Mouse (Mus musculus) gastrocnemius, postnatal 4 days (tissue): ENCODE results near the gene Mmp2. TPM values are rescaled to one million over a fixed set of nuclear protein-coding genes. Genes with fewer than 3 reads are reported as not detected.
"Not testable (repeated sequence)": the region's sequence is repeated elsewhere in the genome, so short reads cannot be mapped to it uniquely, and the experiment has no call there.

ENCODE experiments used
- DNase-seq, 2 experiments: peaks; one replicate each; pipeline ENCODE4 v3.0.0; 2021 to 2022; ENCODE audit warnings: low spot score in 2 of 2, mixed read lengths in 2 of 2
- total RNA-seq, 2 experiments: library from RNA; stranded (reverse); gene quantifications; 2 replicates each; pipeline ENCODE4 v1.2.3; 2021

Gene Mmp2
- total RNA-seq, 2 experiments from 2014 or later: 234 to 294 TPM

GRCm38 (mm10) chr8:92892216-92892615 is 65.1 kb downstream of the Mmp2 start:
- not testable (repeated sequence) for DNase-seq

GRCm38 (mm10) chr8:92893870-92894269 is 66.8 kb downstream of the Mmp2 start:
- no peak for DNase-seq

GRCm38 (mm10) chr8:92895053-92895452 is 68.0 kb downstream of the Mmp2 start:
- DNase-seq: no peak

GRCm38 (mm10) chr8:92896056-92896455 is 69.0 kb downstream of the Mmp2 start:
- no peak for DNase-seq

DNA sequence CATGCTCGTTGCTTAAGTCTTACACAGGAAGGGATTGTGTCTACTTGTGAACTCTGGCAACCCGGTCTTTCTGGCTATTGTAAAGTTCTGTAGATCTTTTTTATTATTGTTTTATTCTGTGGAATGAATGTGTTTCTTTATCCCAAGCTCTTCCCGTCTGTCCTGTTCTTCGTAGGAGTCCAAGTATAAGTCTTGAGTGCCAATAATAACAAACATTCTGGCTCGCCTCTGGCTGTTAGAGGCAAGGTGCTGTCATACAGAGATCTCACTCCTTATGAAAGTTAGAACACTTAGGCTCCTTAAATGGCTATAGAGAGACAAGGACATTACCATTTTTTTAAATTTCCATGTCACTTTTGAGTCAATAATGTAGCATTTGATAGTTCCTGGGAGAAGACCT is 69.5 kb downstream of the Mmp2 start:
- no peak for DNase-seq

GRCm38 (mm10) chr8:92897794-92898193 is 70.7 kb downstream of the Mmp2 start:
- no peak for DNase-seq

- DNase-seq: no peak
These were observed 72.5 kb downstream of the Mmp2 start for GRCm38 (mm10) chr8:92899590-92899989.

DNA sequence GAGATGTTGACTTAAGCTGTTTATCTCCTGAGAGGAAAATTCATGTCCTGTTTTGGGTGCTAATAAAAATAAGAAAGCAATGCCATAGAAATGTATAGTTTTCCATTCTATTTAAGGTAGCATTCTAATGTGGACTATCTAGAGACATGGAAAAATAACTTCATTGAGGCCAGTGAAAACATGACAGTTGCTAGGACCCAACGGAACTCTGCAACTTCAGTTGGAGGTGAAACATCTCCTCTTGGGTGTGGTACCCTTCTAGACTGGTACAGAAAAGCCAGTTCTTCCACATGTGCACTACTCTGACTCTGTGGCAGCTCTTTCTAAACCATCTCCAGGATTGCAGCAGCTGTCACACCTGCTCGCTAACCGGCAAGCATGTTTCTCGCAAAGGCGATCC is 74.0 kb downstream of the Mmp2 start, which contains the start of gene Capns2:
Gene Capns2 (plus strand): TSS at position 301 of the 400 bp plus-strand sequence.
- DNase-seq: no peak

- no peak for DNase-seq
These were observed 75.9 kb downstream of the Mmp2 start for GRCm38 (mm10) chr8:92902981-92903380.

Other genes starting within 250 kb of the Mmp2 start
- not detected for gene Irx6, start 153.0 kb upstream of the Mmp2 start, total RNA-seq
- gene Lpcat2, start 28.0 kb downstream of the Mmp2 start, total RNA-seq: 1 to 10 TPM; 2.2 to 2.5 TPM
- gene Capns2, start 74.1 kb downstream of the Mmp2 start, total RNA-seq: under 1 TPM; 0.36 to 0.37 TPM
- gene Slc6a2, start 132.8 kb downstream of the Mmp2 start, total RNA-seq: under 1 TPM; 0.65 to 0.83 TPM
- gene Ces1a, start 220.9 kb downstream of the Mmp2 start, total RNA-seq: not detected